Mouse (Mus musculus): ENCODE data around the gene Ccdc83.

DNA sequence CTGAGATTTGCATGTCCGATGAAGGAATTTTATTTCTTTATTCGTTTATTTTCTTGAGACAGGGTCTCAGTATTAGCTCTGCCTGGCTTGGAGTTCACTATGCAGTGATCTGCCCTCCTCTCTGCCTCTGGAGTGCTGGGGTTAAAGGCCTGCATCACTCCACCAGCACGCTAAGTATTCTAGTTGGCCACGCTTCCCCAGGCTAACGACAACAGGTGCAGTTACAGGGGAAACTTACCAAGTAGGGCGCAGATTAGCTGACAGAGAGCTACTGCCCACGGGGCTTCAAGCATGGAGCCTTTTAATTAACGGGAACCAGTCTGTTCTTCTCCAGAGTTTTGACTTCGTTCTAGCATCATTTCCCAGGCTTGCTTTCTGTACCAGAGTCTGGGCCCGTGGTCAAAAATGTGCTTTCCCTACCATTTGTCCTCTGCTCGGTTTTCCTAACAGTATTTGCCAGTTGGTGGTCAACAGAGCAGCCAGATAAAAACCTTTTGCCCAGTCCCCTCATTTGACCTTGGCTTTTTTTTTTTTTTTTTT, 9.1 kb upstream of the Ccdc83 start:
- TF ChIP-seq ZC3H11A (IDR thresholded peaks at IDR 0.05; ENCODE audit: borderline replicate concordance, low read depth, low read length) (no peak), MAFK (IDR thresholded peaks at IDR 0.05; ENCODE audit: insufficient read depth, low read depth, low read length) (no peak), HCFC1 (IDR thresholded peaks at IDR 0.05; ENCODE audit: borderline replicate concordance, insufficient read depth, low read length) (no peak)

Measured in ES-E14 (cell line).